Comparison of ENCODE assay signal across 11 mouse cellular contexts in the genomic region with DNA sequence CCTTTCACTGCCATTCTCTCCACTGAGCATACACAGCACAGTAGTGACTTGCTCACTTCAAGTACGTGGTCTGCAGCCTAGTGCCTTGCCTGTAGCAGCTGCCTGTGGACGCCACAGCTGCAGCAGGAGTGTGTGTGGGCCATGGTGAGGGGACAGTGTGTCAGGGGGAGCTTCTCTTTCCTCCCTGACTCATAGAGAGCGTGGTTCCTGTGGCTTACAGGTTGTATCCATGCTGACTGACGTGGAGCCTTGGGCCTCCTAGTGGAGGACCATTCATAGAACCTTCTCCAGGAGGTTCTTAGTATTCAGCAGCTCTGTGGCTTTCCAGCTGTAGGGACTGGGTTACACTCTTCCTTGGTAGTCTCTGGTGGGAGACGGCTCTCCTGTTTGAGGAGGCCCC. TPM values are rescaled to one million over a fixed set of nuclear protein-coding genes. Genes with fewer than 3 reads are reported as not detected.
DNase-seq lines count a peak whose midpoint lies in the region; ATAC-seq and TF ChIP-seq lines count a peak whose summit lies in the region.
"Had no signal": no experiment of that assay in that cellular context is flagged by ENCODE, and none has a peak within 500 bp of the region (broad histone marks: within the 10 kb centered on the region; RNA-seq: fewer than 3 reads in every experiment).

No protein-coding gene starts in this region.

- H3K27ac ChIP-seq in hindbrain, embryonic 10.5 days, result no peak overlapping the region
- no peak overlapping the region for H3K27ac ChIP-seq in hindbrain, embryonic 12.5 days
- peak overlapping the region; percentile 7; the same call in 1 of the 2 replicates for H3K27ac ChIP-seq in lung, embryonic 16.5 days (ENCODE audit: low read length)
- H3K27ac ChIP-seq in limb, embryonic 14.5 days (replicated peaks; ENCODE audit: low read depth, low read length), result no peak overlapping the region
- H3K27ac ChIP-seq: gastrocnemius, adult 2 months had no signal

- no peaks in the 10 kb centered on the region for H3K9me3 ChIP-seq in hindbrain, embryonic 10.5 days
- H3K9me3 ChIP-seq in hindbrain, embryonic 12.5 days (replicated peaks), result no peaks in the 10 kb centered on the region
- no peaks in the 10 kb centered on the region for H3K9me3 ChIP-seq in lung, embryonic 16.5 days (ENCODE audit: control insufficient read depth, low read length)
- H3K9me3 ChIP-seq in limb, embryonic 14.5 days (ENCODE audit: control insufficient read depth, low read length), result no peaks in the 10 kb centered on the region

- no peak for ATAC-seq in hindbrain, embryonic 12.5 days (ENCODE audit: low FRiP score)
- no peak for ATAC-seq in lung, embryonic 16.5 days (ENCODE audit: low read depth)
- ATAC-seq in limb, embryonic 14.5 days (ENCODE audit: low FRiP score, low read depth), result 0 out of 2 replicates have a peak, but pooled peaks have one; percentile 30
- ATAC-seq in inflammation-experienced regulatory T-cells, adult 6 months, result no peak
- ATAC-seq: liver, postnatal 0 days had no signal

- H3K36me3 ChIP-seq in hindbrain, embryonic 10.5 days, result no peaks in the 10 kb centered on the region
- H3K36me3 ChIP-seq in hindbrain, embryonic 12.5 days, result no peaks in the 10 kb centered on the region
- no peaks in the 10 kb centered on the region for H3K36me3 ChIP-seq in lung, embryonic 16.5 days (ENCODE audit: control insufficient read depth, insufficient read depth, low read length)
- no peaks in the 10 kb centered on the region for H3K36me3 ChIP-seq in limb, embryonic 14.5 days (ENCODE audit: control insufficient read depth, insufficient read depth, low read length)

- 79% methylated on average over 5 of the region's 5 CpGs for WGBS in hindbrain, embryonic 10.5 days
- WGBS in hindbrain, embryonic 12.5 days, result 76% methylated on average over 5 of the region's 5 CpGs
- WGBS in lung, embryonic 16.5 days, result 65% methylated on average over 5 of the region's 5 CpGs
- 65% methylated on average over 5 of the region's 5 CpGs for WGBS in limb, embryonic 14.5 days

- H3K4me1 ChIP-seq in hindbrain, embryonic 10.5 days (replicated peaks), result peaks cover 5% of the 10 kb centered on the region; the same call in 1 of the 2 replicates
- no peaks in the 10 kb centered on the region for H3K4me1 ChIP-seq in hindbrain, embryonic 12.5 days
- H3K4me1 ChIP-seq in lung, embryonic 16.5 days (replicated peaks; ENCODE audit: control insufficient read depth, insufficient read depth, low read length), result no peaks in the 10 kb centered on the region; the same call in 1 of the 2 replicates
- no peaks in the 10 kb centered on the region for H3K4me1 ChIP-seq in limb, embryonic 14.5 days (ENCODE audit: control insufficient read depth, insufficient read depth, low read length)

- no peaks in the 10 kb centered on the region for H3K27me3 ChIP-seq in hindbrain, embryonic 10.5 days (ENCODE audit: insufficient read depth, poor library complexity, severe bottlenecking)
- H3K27me3 ChIP-seq in hindbrain, embryonic 12.5 days, result no peaks in the 10 kb centered on the region
- H3K27me3 ChIP-seq in lung, embryonic 16.5 days (ENCODE audit: control insufficient read depth, insufficient read depth, low read depth, low read length), result no peaks in the 10 kb centered on the region
- no peaks in the 10 kb centered on the region for H3K27me3 ChIP-seq in limb, embryonic 14.5 days (ENCODE audit: control insufficient read depth, insufficient read depth, low read length)

- no peak overlapping the region for H3K9ac ChIP-seq in hindbrain, embryonic 12.5 days
- H3K9ac ChIP-seq in lung, embryonic 16.5 days (ENCODE audit: low read length), result no peak overlapping the region
- no peak overlapping the region for H3K9ac ChIP-seq in limb, embryonic 14.5 days (ENCODE audit: low read depth, low read length, severe bottlenecking)
- H3K9ac ChIP-seq: liver, postnatal 0 days had no signal

- H3K4me2 ChIP-seq in hindbrain, embryonic 12.5 days (replicated peaks), result no peak overlapping the region
- no peak overlapping the region for H3K4me2 ChIP-seq in lung, embryonic 16.5 days (ENCODE audit: low read depth, low read length)
- no peak overlapping the region for H3K4me2 ChIP-seq in limb, embryonic 14.5 days (replicated peaks; ENCODE audit: low read depth, low read length, severe bottlenecking)

- no peak for TF ChIP-seq POLR2A in limb, embryonic 14.5 days (IDR thresholded peaks at IDR 0.05; ENCODE audit: borderline replicate concordance, extremely low read depth, insufficient read depth, insufficient read length)

- peak; percentile 1 for DNase-seq in hindbrain, embryonic 10.5 days (ENCODE audit: low spot score)
- no peak for DNase-seq in lung, postnatal 10 days
- peak; percentile 43 for DNase-seq in cerebellum, adult 9-10 months
- DNase-seq in limb, embryonic 14.5 days (ENCODE audit: low spot score), result no peak
- DNase-seq: gastrocnemius, adult 2 months; kidney, adult 2 months had no signal

- H3K4me3 ChIP-seq in hindbrain, embryonic 10.5 days, result no peak overlapping the region
- no peak overlapping the region for H3K4me3 ChIP-seq in hindbrain, embryonic 12.5 days
- no peak overlapping the region for H3K4me3 ChIP-seq in lung, embryonic 16.5 days (ENCODE audit: low read length)
- no peak overlapping the region for H3K4me3 ChIP-seq in limb, embryonic 14.5 days (replicated peaks; ENCODE audit: low read length)
- H3K4me3 ChIP-seq: erythroblast, embryonic 14.5 days; gastrocnemius, adult 2 months had no signal

RNA-seq across cellular contexts. Expression of gene Phactr3, which starts 9.8 kb away (rescaled TPM):
- 7.1 and 11.1 TPM in 2 replicates for polyA plus RNA-seq in hindbrain, embryonic 10.5 days (2016; fragmentation: Nextera tagmentation; extraction: Ambion mirVana)
- polyA plus RNA-seq in hindbrain, embryonic 12.5 days (2016; fragmentation: Nextera tagmentation; extraction: Ambion mirVana), result 17.4 and 20.9 TPM in 2 replicates
- 0.70 and 0.87 TPM in 2 replicates for polyA plus RNA-seq in lung, embryonic 16.5 days (2015; fragmentation: Nextera tagmentation; extraction: Ambion mirVana)
- polyA plus RNA-seq in limb, embryonic 14.5 days (2012; rRNA removed), result 0.48 and 0.56 TPM in 2 replicates
- 0.46 and 0.55 TPM in 2 replicates for polyA plus RNA-seq in limb, embryonic 14.5 days (2014; fragmentation: Nextera tagmentation; extraction: Ambion mirVana)
- polyA plus RNA-seq in inflammation-experienced regulatory T-cells, adult 6 months (2017; shearing (Covaris generic)), result under 1 TPM in 2 of 3 experiments, not detected in 1; 0.11 to 0.40 TPM
- polyA plus RNA-seq: erythroblast, embryonic 14.5 days; liver, postnatal 0 days had no signal

RNA-seq across cellular contexts. Expression of gene Zfp931, which starts 50.3 kb away (rescaled TPM):
- 12.6 and 17.3 TPM in 2 replicates for polyA plus RNA-seq in hindbrain, embryonic 10.5 days (2016; fragmentation: Nextera tagmentation; extraction: Ambion mirVana)
- polyA plus RNA-seq in hindbrain, embryonic 12.5 days (2016; fragmentation: Nextera tagmentation; extraction: Ambion mirVana), result 12.0 and 14.8 TPM in 2 replicates
- polyA plus RNA-seq in lung, embryonic 16.5 days (2015; fragmentation: Nextera tagmentation; extraction: Ambion mirVana), result 20.5 and 20.6 TPM in 2 replicates
- polyA plus RNA-seq in limb, embryonic 14.5 days (2012; rRNA removed), result 6.9 and 9.6 TPM in 2 replicates
- 14.7 and 16.2 TPM in 2 replicates for polyA plus RNA-seq in limb, embryonic 14.5 days (2014; fragmentation: Nextera tagmentation; extraction: Ambion mirVana)
- 10 to 100 TPM in 1 of 3 experiments, 1 to 10 TPM in 2; 6.3 to 10.2 (median 8.3) TPM for polyA plus RNA-seq in inflammation-experienced regulatory T-cells, adult 6 months (2017; shearing (Covaris generic))
- polyA plus RNA-seq: erythroblast, embryonic 14.5 days had no signal

Comparison
In these comparisons a context has a peak if more than half of its experiments do, and no peak if none do; other contexts are left out.
1. DNase-seq: peak in hindbrain, embryonic 10.5 days (single experiment) and cerebellum, adult 9-10 months (single experiment); none in lung, postnatal 10 days (single experiment) and limb, embryonic 14.5 days (single experiment).